Mouse (Mus musculus) bone marrow, adult 2 months (tissue): ENCODE data around the gene Dgkb.

ENCODE experiments used
- CTCF ChIP-seq: fragments of 200-500 bp; IDR thresholded peaks from 2 replicates; pipeline ENCODE4 v1.5.1; 2011; ENCODE audit warnings: low read length, control low read depth; ENCODE audit not compliant: control insufficient read depth, insufficient read depth
- POLR2A ChIP-seq: fragments of 200-500 bp; IDR thresholded peaks from 2 replicates; pipeline ENCODE4 v1.6.1; 2011; ENCODE audit warnings: low read depth, mild to moderate bottlenecking, control low read depth, low read length, borderline replicate concordance; ENCODE audit not compliant: control insufficient read depth

DNA sequence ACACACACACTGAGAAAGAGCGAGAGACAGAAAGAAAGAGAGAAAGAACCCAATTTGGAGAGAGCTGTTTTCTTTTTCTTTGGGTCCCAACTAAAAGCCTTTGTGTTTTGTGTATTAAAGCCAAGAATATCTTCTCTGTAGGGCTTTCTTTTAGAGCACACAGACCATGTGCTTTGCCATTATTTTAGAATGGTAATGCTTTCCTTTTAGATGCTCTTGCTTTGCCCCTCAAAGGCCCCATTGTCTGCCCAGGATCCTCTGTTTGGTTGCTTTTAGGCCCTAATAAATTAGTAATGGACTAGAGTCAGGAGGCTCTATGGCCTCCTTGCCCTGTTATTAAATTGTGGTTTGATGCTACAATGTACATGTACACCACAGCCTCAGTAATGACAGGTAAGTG lies 690.7 kb downstream of the Dgkb start:
- TF ChIP-seq POLR2A (no peak), CTCF (no peak)
